Mouse (Mus musculus): ENCODE measurements at regions not wholly inside any gene's neighbourhood (a gene's known extent, or its start where the extent isn't known, plus 50 kb on each side); places are given as distances from the start of the nearest gene placed in this dataset.
"Not testable (repeated sequence)": the region's sequence is repeated elsewhere in the genome, so short reads cannot be mapped to it uniquely, and the experiment has no call there.

DNA sequence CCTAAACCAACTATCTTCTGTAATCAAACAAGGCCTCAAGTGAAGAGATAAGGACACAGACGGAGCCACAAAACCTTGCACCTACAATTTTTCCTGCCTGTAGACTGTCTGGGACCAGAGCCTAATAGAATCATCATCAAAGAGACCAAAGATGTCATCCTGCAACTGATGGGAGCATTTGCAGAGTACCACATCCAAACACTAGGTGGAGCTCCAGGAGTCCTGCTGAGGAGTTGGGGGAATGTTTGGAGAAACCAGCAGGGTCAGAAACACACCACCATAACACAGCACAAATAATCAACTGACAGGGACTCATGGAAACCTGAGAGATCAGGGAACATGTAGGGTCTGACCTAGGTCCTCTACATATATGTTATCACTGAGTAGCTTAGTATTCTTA is 160.9 kb downstream of the Gm6760 start:
- in situ Hi-C loops (cut with MseI, MboI) = loop anchor here in 1 of 2 experiments (10.0 kb wide), 1 partner anchor 314 kb away; no protein-coding TSS in a partner anchor

DNA sequence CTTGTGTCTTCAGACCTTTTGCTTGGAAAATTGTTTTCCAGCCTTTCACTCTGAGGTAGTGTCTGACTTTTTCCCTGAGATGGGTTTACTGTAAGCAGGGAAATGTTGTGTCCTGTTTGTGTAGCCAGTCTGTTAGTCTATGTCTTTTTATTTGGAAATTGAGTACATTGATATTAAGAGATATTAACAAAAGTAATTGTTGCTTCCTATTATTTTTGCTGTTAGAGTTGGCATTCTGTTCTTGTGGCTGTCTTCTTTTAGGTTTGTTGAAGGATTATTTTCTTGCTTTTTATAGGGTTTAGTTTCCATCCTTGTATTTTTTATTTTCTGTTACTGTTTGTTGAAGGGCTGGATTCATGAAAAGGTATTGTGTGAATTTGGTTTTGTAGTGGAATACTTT is 179.6 kb downstream of the Gm6760 start:
- in situ Hi-C loops (cut with MseI, MboI) = not testable (repeated sequence)
